In the genomic region with DNA sequence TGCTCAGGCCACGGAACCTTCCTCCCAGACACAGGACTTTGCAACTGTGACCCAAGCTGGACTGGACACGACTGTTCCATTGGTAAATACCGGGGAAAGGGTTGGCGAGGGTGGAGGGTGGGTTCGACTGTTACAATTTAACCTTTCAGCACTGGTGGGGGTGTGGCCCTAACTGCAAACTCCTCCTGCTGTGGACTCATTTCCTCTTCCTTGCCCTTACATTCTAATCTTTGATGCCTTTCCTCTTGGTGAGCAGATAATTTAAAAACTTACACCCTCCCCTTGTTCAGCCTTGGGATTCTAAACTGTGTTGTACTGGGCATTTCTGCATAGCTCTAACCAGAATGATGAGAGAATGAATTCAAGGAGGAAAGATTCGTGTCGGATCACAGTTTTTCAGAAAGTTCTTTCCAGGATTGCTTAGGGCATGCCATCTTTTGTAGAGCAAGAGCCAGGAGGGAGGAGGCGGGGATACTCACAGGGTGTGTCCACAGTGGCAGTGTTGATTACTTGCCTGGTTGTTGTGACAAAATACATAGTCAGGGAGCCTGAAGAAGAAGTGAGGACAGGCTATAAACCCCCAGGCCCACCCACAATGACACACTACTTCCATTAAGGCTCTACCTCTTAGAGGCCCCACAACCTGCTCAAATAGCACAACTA, we compare ENCODE assay signal across 14 mouse cellular contexts.
A peak's percentile ranks its signal among the peaks of the same experiment; 100 is the strongest.
DNase-seq lines count a peak whose midpoint lies in the region; ATAC-seq and TF ChIP-seq lines count a peak whose summit lies in the region.
"Had no signal": no experiment of that assay in that cellular context is flagged by ENCODE, and none has a peak within 500 bp of the region (broad histone marks: within the 10 kb centered on the region; RNA-seq: fewer than 3 reads in every experiment).

No protein-coding gene starts in this region.

- TF ChIP-seq CTCF in G1E (IDR thresholded peaks at IDR 0.05; ENCODE audit: low read depth, low read length) = no peak
- TF ChIP-seq CTCF in liver, embryonic 14.5 days (IDR thresholded peaks at IDR 0.05; ENCODE audit: low read depth) = 0 out of 2 replicates have a peak, but pooled peaks have one; percentile 2

- 72% methylated on average over 8 of the region's 8 CpGs for WGBS in heart, embryonic 12.5 days
- 88% methylated on average over 8 of the region's 8 CpGs for WGBS in embryonic facial prominence, embryonic 10.5 days
- WGBS in liver, embryonic 14.5 days (ENCODE audit: insufficient replicate concordance) = 46% methylated on average over 8 of the region's 8 CpGs

- 0 out of 2 replicates have a peak, but pooled peaks have one; percentile 18 for ATAC-seq in heart, embryonic 12.5 days (ENCODE audit: insufficient number of reproducible peaks, low FRiP score)
- ATAC-seq in G1E (ENCODE audit: extremely low read depth, insufficient number of reproducible peaks, low FRiP score, poor library complexity, severe bottlenecking) = no peak
- ATAC-seq in liver, embryonic 14.5 days (ENCODE audit: insufficient read depth) = peak; percentile 80
- ATAC-seq: forebrain, postnatal 0 days had no signal

- no peak for DNase-seq in heart, adult 11 months
- no peak for DNase-seq in G1E (ENCODE audit: low spot score)
- no peak for DNase-seq in embryonic facial prominence, embryonic 10.5 days (ENCODE audit: low spot score)
- peak; percentile 53 to 72 (median 61) for DNase-seq in liver, embryonic 14.5 days (ENCODE audit: low read depth in 3 of 3, low spot score in 3 of 3)
- DNase-seq in cerebellum, postnatal 36 days = no peak
- no peak for DNase-seq in lung, postnatal 14 days
- no peak for DNase-seq in cerebellum, postnatal 25 days
- DNase-seq: cerebellum, adult 9-11 months; forebrain, postnatal 0 days; right cerebral cortex, postnatal 14 days had no signal

- no peak overlapping the region for H3K27ac ChIP-seq in heart, embryonic 12.5 days (ENCODE audit: poor library complexity, severe bottlenecking)
- 0 out of 2 replicates have a peak overlapping the region, but pooled peaks have one; percentile 4 for H3K27ac ChIP-seq in embryonic facial prominence, embryonic 10.5 days (replicated peaks)
- H3K27ac ChIP-seq in liver, embryonic 14.5 days = peak overlapping the region; percentile 97
- H3K27ac ChIP-seq: hindbrain, embryonic 10.5 days; neural tube, embryonic 13.5 days had no signal

- H3K9me3 ChIP-seq in heart, embryonic 12.5 days (replicated peaks) = no peaks in the 10 kb centered on the region
- peaks cover 27% of the 10 kb centered on the region for H3K9me3 ChIP-seq in G1E (replicated peaks)
- 0 out of 2 replicates have a peak, but pooled peaks cover 5% of the 10 kb centered on the region for H3K9me3 ChIP-seq in embryonic facial prominence, embryonic 10.5 days
- H3K9me3 ChIP-seq in liver, embryonic 14.5 days (ENCODE audit: control insufficient read depth, low read length) = no peaks in the 10 kb centered on the region
- H3K9me3 ChIP-seq: hindbrain, embryonic 10.5 days; neural tube, embryonic 13.5 days had no signal

- 0 out of 2 replicates have a peak, but pooled peaks have one; percentile 47 for TF ChIP-seq EP300 in liver, embryonic 14.5 days (IDR thresholded peaks at IDR 0.05; ENCODE audit: low read depth)

- peaks cover 14% of the 10 kb centered on the region for H3K27me3 ChIP-seq in heart, embryonic 12.5 days (replicated peaks)
- no peaks in the 10 kb centered on the region for H3K27me3 ChIP-seq in G1E (ENCODE audit: insufficient read depth, low read length)
- H3K27me3 ChIP-seq in embryonic facial prominence, embryonic 10.5 days (replicated peaks; ENCODE audit: low read depth, poor library complexity, severe bottlenecking) = no peaks in the 10 kb centered on the region
- H3K27me3 ChIP-seq in liver, embryonic 14.5 days (ENCODE audit: control insufficient read depth, insufficient read depth, low read length) = no peaks in the 10 kb centered on the region
- H3K27me3 ChIP-seq: neural tube, embryonic 13.5 days had no signal

- no peak overlapping the region for H3K9ac ChIP-seq in heart, embryonic 12.5 days
- H3K9ac ChIP-seq in liver, embryonic 14.5 days (replicated peaks) = peak overlapping the region; percentile 67
- H3K9ac ChIP-seq: forebrain, postnatal 0 days; lung, embryonic 14.5 days; neural tube, embryonic 13.5 days had no signal

- no peak overlapping the region for H3K4me2 ChIP-seq in heart, embryonic 12.5 days
- H3K4me2 ChIP-seq in liver, embryonic 14.5 days (ENCODE audit: low read depth) = peak overlapping the region; percentile 69
- H3K4me2 ChIP-seq: lung, embryonic 14.5 days; neural tube, embryonic 13.5 days had no signal

- H3K4me3 ChIP-seq in heart, embryonic 12.5 days = no peak overlapping the region
- H3K4me3 ChIP-seq in G1E (ENCODE audit: low read depth, low read length) = 0 out of 2 replicates have a peak overlapping the region, but pooled peaks have one; percentile 15
- H3K4me3 ChIP-seq in embryonic facial prominence, embryonic 10.5 days = no peak overlapping the region
- H3K4me3 ChIP-seq in liver, embryonic 14.5 days (ENCODE audit: insufficient read depth in 1 of 2, low read depth in 2 of 2, low read length in 2 of 2) = peak overlapping the region in 1 of 2 experiments; percentile 32; a peak in 3 of 4 replicates
- H3K4me3 ChIP-seq: hindbrain, embryonic 10.5 days; neural tube, embryonic 13.5 days had no signal

- no peaks in the 10 kb centered on the region for H3K36me3 ChIP-seq in heart, embryonic 12.5 days
- no peaks in the 10 kb centered on the region for H3K36me3 ChIP-seq in G1E (replicated peaks)
- peaks cover 71% of the 10 kb centered on the region for H3K36me3 ChIP-seq in embryonic facial prominence, embryonic 10.5 days (replicated peaks)
- H3K36me3 ChIP-seq in liver, embryonic 14.5 days (replicated peaks; ENCODE audit: control insufficient read depth, insufficient read depth, low read depth) = no peaks in the 10 kb centered on the region
- H3K36me3 ChIP-seq: neural tube, embryonic 13.5 days had no signal

- H3K4me1 ChIP-seq in heart, embryonic 12.5 days (replicated peaks) = peaks cover 13% of the 10 kb centered on the region
- H3K4me1 ChIP-seq in G1E (ENCODE audit: insufficient read depth, low read depth, low read length) = peaks cover 40% of the 10 kb centered on the region
- peaks cover 29% of the 10 kb centered on the region for H3K4me1 ChIP-seq in embryonic facial prominence, embryonic 10.5 days
- peaks cover 55 to 57% of the 10 kb centered on the region in 2 experiments for H3K4me1 ChIP-seq in liver, embryonic 14.5 days (replicated peaks; ENCODE audit: control insufficient read depth in 2 of 2, insufficient read depth in 2 of 2, low read length in 1 of 2)

Comparison
In these comparisons a context has a peak if more than half of its experiments do, and no peak if none do; other contexts are left out.
1. DNase-seq: peak in liver, embryonic 14.5 days (3 of 3); none in heart, adult 11 months (single experiment), G1E (single experiment), embryonic facial prominence, embryonic 10.5 days (single experiment), cerebellum, postnatal 36 days (0 of 2), lung, postnatal 14 days (single experiment) and cerebellum, postnatal 25 days (0 of 2).